Mouse (Mus musculus) gastrocnemius, postnatal 25 days (tissue): ENCODE measurements around the gene Mef2d. TPM values are rescaled to one million over a fixed set of nuclear protein-coding genes. Genes with fewer than 3 reads are reported as not detected.

Experiments
- DNase-seq: peaks from one replicate; pipeline ENCODE4 v3.0.0; 2022
- microRNA-seq, 2 experiments: library from miRNA; unstranded; fragments of <30 nt; microRNA quantifications; one replicate each; pipeline ENCODE4 v1.2.0; 2021; ENCODE audit warnings: borderline replicate concordance in 2 of 2
- total RNA-seq, 2 experiments: library from RNA; stranded (reverse); gene quantifications; 1 replicate in 1 of 2; 2 replicates in 1 of 2; pipeline ENCODE4 v1.2.3; 2021

Mef2d gene
- total RNA-seq, 2 experiments from 2014 or later = 156 to 164 TPM

- no peak for DNase-seq
Observed at GRCm38 (mm10) chr3:88208226-88208720, 66.1 kb downstream of the Mef2d start.

- DNase-seq = no peak
Observed at GRCm38 (mm10) chr3:88209306-88209705, 67.1 kb downstream of the Mef2d start.

- no peak for DNase-seq
Observed at GRCm38 (mm10) chr3:88210121-88210520, 67.9 kb downstream of the Mef2d start.

- no peak for DNase-seq
Observed at GRCm38 (mm10) chr3:88210918-88211317, 68.7 kb downstream of the Mef2d start.

- no peak for DNase-seq
Observed at GRCm38 (mm10) chr3:88212356-88212755, 70.2 kb downstream of the Mef2d start.

- DNase-seq = no peak
Observed at GRCm38 (mm10) chr3:88213019-88213418, 70.8 kb downstream of the Mef2d start.

GRCm38 (mm10) chr3:88214197-88214938 lies 72.2 kb downstream of the Mef2d start:
- DNase-seq = no peak

- DNase-seq = no peak
Observed at GRCm38 (mm10) chr3:88214971-88215552, 72.9 kb downstream of the Mef2d start.

- no peak for DNase-seq
Observed at GRCm38 (mm10) chr3:88215553-88216004, 73.4 kb downstream of the Mef2d start.

GRCm38 (mm10) chr3:88216116-88216515 lies 73.9 kb downstream of the Mef2d start:
- no peak for DNase-seq

- no peak for DNase-seq
Observed at GRCm38 (mm10) chr3:88216534-88217326, 74.6 kb downstream of the Mef2d start.

GRCm38 (mm10) chr3:88217679-88218078 lies 75.5 kb downstream of the Mef2d start:
- DNase-seq = no peak

GRCm38 (mm10) chr3:88219940-88220339 lies 77.8 kb downstream of the Mef2d start:
- no peak for DNase-seq

GRCm38 (mm10) chr3:88220842-88221241 lies 78.7 kb downstream of the Mef2d start:
- DNase-seq = peak; percentile 30

Small RNA genes lying within 50 kb of the gene (microRNA-seq; reads per million reads assigned to microRNA genes)
- 0 reads per million in 2 experiments for gene Gm25641
- gene Mir3093 = 0 reads per million in 2 experiments
- gene Mir9-1 = 0 reads per million in 2 experiments

Other genes starting within 250 kb of the Mef2d start
- 100 to 1,000 TPM; 167 to 171 TPM for gene Hdgf, start 236.1 kb upstream of the Mef2d start, total RNA-seq
- 10 to 100 TPM; 43.9 to 44.7 TPM for gene Mrpl24, start 222.9 kb upstream of the Mef2d start, total RNA-seq
- 1 to 10 TPM; 7.1 to 7.5 TPM for gene Isg20l2, start 212.1 kb upstream of the Mef2d start, total RNA-seq
- gene Rrnad1, start 211.7 kb upstream of the Mef2d start, total RNA-seq = 1 to 10 TPM; 4.0 to 4.2 TPM
- under 1 TPM in 1 of 2 experiments, not detected in 1; 0.31 TPM for gene Crabp2, start 193.7 kb upstream of the Mef2d start, total RNA-seq
- gene Nes, start 171.3 kb upstream of the Mef2d start, total RNA-seq = 10 to 100 TPM; 21.0 to 22.0 TPM
- gene Bcan, start 142.1 kb upstream of the Mef2d start, total RNA-seq = not detected
- not detected for gene Hapln2, start 114.8 kb upstream of the Mef2d start, total RNA-seq
- 10 to 100 TPM; 13.1 to 16.7 TPM for gene Gpatch4, start 99.3 kb upstream of the Mef2d start, total RNA-seq
- 10 to 100 TPM; 36.5 to 39.7 TPM for gene Naxe, start 83.9 kb upstream of the Mef2d start, total RNA-seq
- gene Ttc24, start 64.1 kb upstream of the Mef2d start, total RNA-seq = not detected
- under 1 TPM; 0.61 to 0.62 TPM for gene Iqgap3, start 60.4 kb upstream of the Mef2d start, total RNA-seq
- not detected for gene Rhbg, start 112.3 kb downstream of the Mef2d start, total RNA-seq
- gene Gm38392, start 144.8 kb downstream of the Mef2d start, total RNA-seq = under 1 TPM; 0.51 to 0.69 TPM
- gene Tsacc, start 154.6 kb downstream of the Mef2d start, total RNA-seq = 1 to 10 TPM; 5.4 to 5.9 TPM
- gene Cct3, start 154.7 kb downstream of the Mef2d start, total RNA-seq = 100 to 1,000 TPM; 104 to 115 TPM
- 10 to 100 TPM; 36.2 to 43.9 TPM for gene Glmp, start 182.7 kb downstream of the Mef2d start, total RNA-seq
- gene Tmem79, start 193.8 kb downstream of the Mef2d start, total RNA-seq = 1 to 10 TPM; 1.7 TPM
- gene Smg5, start 193.9 kb downstream of the Mef2d start, total RNA-seq = 10 to 100 TPM; 37.4 to 43.4 TPM
- gene Paqr6, start 222.2 kb downstream of the Mef2d start, total RNA-seq = 1 to 10 TPM in 1 of 2 experiments, under 1 TPM in 1; 0.51 to 1.1 TPM
- under 1 TPM in 1 of 2 experiments, not detected in 1; 0.54 TPM for gene Bglap3, start 230.4 kb downstream of the Mef2d start, total RNA-seq
- gene Bglap2, start 236.3 kb downstream of the Mef2d start, total RNA-seq = not detected
- 1 to 10 TPM in 1 of 2 experiments, not detected in 1; 1.9 TPM for gene Bglap, start 242.1 kb downstream of the Mef2d start, total RNA-seq